Mouse (Mus musculus) adrenal gland (tissue): Measurements from ENCODE around the gene Prr15.

Experiments used
- intact Hi-C: fragments of 180-260 bp; cut with DNase I; formaldehyde crosslinking; loops from one replicate; pipeline ENCODE4 v1.15.1; 2025
- long read RNA-seq, 2 experiments: library from polyadenylated mRNA; unstranded; transcript quantifications; one replicate each; pipeline ENCODE4 v2.0.0; 2020; ENCODE audit warnings: borderline replicate concordance in 1 of 2; ENCODE audit not compliant: insufficient replicate concordance in 1 of 2

Gene Prr15
- long read RNA-seq, experiment 1, partial matches to known transcripts: 0 of 3 reads
- long read RNA-seq, experiment 1, other reads (novel, unspliced or antisense): 3 of 3 reads
- long read RNA-seq, experiment 2, partial matches to known transcripts: 0 of 2 reads
- long read RNA-seq, experiment 2, other reads (novel, unspliced or antisense): 0 of 2 reads

DNA sequence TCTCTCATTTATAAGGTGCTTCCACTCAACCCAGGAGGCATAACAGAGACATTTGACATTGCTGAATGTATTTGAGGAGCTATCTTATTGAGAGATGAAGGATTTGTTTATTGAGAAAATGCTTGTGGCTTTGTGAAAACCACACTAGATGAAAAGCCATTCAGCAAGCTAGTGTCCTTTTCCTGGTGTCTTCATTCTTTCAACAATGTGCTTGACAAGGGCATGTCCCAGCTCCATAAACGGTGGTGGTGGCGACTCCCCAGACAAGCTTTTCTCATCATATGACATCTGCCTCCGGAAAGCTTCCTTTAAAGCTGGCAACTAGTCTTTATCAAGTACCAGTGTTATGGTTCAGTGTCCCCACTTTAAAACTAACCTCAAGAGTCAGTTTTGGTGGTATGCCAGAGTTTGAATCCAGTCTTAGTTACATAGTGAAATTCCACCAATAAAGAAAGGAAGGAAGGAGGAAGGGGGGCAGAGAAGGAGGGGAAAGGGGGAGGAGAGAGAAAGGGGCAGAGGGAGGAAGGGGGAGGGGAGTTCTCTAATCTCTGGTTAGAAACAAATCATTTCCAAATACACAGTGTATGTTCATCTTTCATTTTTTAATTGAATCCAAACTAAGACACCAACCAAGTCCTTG, at the start of gene Prr15:
Gene Prr15 (plus strand): TSS at position 590 of the 640 bp plus-strand sequence.
- intact Hi-C loops: no loop called here

- intact Hi-C loops: no loop called here
Observed at GRCm38 (mm10) chr6:54277234-54277633, 48.4 kb upstream of the Prr15 start.

DNA sequence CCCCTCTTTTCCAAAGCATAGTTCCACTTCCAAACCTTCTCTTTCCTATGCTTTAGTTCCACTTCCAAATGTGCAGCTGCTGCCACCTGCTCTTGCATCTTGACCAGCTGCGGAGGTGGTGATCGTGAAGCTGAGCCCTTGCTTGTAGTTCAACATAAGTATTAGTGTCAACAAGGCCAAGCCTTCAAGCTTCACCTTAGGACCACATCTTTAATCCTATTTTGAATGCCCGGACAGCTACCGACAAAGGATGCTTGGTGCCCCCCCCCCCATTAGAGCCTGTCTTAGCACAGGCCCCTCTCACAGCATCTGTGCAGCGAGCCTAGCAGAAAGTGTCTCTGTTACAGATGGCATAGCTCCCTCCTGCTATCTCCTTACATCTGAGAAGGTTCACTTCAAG, 47.8 kb upstream of the Prr15 start:
- intact Hi-C loops: no loop called here

GRCm38 (mm10) chr6:54278613-54279012, 47.0 kb upstream of the Prr15 start:
- intact Hi-C loops: no loop called here

GRCm38 (mm10) chr6:54279391-54279790, 46.2 kb upstream of the Prr15 start:
- intact Hi-C loops: no loop called here

DNA sequence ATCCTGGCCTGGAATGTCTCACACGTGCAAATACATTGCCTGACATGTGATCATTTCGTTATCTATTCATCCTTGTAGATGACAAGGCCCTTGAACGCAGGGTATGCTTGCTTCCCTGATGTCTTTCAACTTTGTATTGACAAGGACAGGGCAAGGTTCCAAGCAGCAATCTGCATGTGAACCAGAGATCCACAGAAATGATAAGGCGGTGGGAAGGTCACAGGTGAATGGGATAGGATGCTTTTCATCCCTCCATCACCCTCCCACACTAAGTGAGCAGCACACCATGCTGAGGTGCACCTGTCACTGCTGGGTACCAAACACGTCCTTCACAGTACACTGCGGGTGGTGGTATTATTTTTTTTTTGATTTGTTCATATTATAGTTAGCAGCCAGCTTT, 45.4 kb upstream of the Prr15 start:
- intact Hi-C loops: no loop called here

DNA sequence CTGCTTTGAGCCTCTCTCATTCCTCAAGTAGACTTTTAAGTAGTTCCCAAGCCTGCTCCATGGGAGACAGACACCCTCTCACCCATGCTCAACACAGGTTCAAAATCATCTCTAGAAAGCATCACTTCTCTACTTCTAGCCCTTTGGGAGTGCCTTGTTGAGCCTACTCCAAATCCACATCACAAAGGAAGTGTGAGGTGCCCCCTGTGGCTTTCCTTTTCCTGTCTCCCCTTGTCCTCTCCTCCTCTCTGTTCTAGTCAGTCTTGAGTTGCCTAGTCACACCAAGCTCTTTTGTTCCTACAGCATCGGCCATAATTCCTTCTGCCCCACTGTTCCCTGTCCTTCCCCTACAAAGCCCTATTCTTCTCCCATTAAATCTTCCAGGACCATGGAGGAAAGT, 42.3 kb upstream of the Prr15 start:
- intact Hi-C loops: no loop called here

DNA sequence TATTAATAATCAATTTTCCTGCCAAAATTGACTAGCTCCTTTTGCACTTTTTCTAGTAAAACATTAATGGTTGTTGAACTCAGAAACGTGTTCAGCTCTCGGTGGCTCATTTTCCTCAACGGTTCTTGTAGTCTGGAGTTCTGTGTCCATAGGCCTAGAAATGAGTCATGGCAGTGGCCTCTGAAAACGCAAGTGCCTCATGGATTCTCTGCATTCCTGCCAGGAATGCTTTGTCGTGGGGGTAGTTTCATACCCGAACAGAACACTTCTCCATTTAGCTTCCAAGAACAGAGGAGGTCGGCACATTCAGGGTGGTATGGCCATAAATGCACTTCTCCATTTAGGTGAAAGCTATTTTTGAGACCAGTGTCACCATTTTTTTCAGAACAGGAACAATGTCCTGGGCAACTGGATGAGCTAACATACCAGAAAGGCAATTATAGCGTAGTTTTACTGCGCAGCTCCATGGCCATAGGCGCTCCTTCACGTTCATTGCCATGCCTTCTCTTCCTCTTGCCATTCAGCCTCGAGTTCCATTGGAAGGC, 41.4 kb upstream of the Prr15 start:
- intact Hi-C loops: no loop called here

DNA sequence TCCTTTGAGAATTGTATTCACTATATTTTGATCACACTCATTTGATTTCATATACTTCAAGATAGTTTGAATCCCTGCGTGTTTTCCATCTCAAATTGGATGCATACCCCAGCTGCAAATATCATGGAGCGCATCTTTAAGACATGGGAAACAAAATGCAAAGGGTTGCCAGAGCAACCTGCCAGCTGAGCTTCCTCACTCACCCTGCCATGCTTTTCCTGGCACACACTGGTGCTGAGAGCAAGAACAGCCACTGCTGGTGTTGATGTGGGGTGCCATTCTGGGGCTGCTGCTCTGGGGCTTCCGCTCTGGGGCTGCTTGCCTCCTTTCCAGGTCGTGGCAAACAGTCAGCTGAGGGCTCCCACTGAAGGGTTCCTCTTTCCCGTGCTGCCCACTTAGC, 38.8 kb upstream of the Prr15 start:
- intact Hi-C loops: no loop called here

DNA sequence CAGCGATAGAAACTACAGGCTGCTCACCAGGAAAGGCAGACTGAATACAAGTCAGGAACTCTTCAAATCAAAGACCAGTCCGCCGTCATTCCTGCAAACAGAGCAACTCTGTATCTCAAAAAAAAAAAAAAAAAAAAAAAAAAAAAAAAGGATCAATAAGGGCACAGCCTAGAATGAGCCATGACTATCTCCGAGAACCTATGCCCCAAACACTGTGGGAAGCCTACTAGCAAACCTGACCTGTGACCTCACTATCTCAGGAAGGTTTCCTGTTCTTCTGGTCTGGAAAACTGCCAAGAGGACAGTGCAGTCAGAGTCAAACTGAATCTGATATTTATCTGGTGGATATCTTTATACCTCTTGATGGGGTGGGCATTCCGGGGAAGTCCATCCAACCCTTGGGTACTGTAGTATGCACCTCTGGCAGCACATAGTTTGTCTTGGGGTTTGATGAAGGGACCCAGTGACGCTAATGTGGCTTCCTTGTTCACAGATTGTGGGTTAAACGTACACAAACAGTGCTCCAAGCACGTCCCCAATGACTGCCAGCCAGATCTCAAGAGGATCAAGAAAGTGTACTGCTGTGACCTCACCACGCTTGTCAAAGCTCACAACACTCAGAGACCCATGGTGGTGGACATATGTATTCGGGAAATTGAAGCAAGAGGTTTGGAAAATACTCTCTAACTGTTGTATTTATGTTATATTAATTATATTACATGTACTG, 35.7 kb upstream of the Prr15 start:
- intact Hi-C loops: no loop called here

- intact Hi-C loops: no loop called here
Observed at GRCm38 (mm10) chr6:54297231-54297630, 28.4 kb upstream of the Prr15 start.

- intact Hi-C loops: no loop called here
Observed at GRCm38 (mm10) chr6:54299417-54299816, 26.2 kb upstream of the Prr15 start.

DNA sequence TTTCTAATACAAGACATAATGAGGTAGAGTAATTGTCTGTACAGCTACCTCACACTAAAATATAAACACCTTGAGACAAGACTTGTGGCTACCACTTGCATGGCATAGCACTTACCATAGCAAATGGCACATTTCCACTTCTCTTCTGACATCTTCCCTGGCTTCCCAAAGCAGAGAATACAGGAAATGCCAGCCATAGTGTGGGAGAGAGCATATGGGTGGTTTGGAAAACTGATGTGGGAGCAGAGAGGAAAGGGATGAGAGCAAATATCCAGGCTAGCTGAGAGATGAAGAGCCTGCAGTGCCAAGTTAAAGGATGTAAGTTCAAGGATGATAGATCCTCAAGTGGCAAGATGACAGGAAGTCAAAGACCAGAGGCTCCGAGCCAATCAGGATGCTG, 19.9 kb upstream of the Prr15 start:
- intact Hi-C loops: no loop called here

DNA sequence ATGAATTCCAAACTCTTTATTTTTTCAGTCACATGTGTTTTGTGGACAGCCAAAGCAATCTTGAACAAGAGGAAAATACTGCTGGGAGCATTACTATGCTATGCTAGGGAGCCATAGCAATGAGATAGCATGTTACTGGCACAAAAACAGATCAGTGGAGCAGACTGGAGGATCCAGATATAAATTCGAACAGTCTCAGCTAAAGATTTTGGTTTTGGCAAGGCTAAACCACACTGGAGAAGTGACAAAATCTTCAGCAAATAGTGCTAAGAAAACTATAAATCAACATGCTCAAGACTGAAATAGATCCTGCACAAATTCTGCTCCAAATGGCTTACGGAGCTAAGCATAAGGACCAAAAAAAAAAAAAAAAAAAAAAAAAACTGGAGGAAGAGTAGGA, 12.6 kb upstream of the Prr15 start:
- intact Hi-C loops: no loop called here

DNA sequence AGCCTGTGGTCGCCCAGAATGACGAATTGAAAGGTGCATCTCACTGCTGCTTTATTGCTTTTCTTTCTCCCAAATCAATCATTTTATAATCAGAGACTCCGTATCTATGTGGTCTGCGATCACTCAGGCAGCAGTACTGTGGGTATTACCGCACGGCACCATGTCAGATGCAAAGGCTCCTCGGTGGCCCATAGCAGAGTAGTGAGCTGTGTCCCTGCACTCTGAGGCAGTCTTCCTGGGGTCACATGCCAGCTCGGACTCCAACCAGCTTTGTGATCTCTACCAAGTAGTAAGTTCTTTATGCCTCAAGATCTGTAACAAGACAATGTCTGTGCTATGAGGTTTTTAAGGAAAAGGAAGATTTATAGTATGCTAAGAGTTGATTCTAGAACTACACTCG, 7.0 kb upstream of the Prr15 start:
- intact Hi-C loops: no loop called here

DNA sequence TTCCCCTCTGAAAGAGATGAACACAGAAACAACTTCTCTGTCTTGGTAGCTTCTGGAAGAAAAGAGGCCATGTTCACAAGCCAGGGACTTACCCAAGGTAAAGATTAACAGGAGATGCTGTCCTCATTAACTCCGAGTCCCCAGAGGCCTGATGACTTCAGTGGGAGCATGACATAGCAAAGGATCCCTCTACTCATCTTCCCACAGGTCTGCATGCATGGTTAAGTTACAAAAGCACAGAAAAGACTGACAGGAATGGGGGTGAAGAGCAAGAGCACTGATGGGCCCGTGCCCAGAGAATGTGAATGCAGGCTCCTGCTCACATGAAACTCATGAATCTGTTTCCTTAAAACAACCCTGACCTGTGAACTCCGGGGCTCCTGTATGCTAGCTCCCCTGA, 6.4 kb upstream of the Prr15 start:
- intact Hi-C loops: no loop called here

- intact Hi-C loops: no loop called here
Observed at GRCm38 (mm10) chr6:54320236-54320635, 5.4 kb upstream of the Prr15 start.

DNA sequence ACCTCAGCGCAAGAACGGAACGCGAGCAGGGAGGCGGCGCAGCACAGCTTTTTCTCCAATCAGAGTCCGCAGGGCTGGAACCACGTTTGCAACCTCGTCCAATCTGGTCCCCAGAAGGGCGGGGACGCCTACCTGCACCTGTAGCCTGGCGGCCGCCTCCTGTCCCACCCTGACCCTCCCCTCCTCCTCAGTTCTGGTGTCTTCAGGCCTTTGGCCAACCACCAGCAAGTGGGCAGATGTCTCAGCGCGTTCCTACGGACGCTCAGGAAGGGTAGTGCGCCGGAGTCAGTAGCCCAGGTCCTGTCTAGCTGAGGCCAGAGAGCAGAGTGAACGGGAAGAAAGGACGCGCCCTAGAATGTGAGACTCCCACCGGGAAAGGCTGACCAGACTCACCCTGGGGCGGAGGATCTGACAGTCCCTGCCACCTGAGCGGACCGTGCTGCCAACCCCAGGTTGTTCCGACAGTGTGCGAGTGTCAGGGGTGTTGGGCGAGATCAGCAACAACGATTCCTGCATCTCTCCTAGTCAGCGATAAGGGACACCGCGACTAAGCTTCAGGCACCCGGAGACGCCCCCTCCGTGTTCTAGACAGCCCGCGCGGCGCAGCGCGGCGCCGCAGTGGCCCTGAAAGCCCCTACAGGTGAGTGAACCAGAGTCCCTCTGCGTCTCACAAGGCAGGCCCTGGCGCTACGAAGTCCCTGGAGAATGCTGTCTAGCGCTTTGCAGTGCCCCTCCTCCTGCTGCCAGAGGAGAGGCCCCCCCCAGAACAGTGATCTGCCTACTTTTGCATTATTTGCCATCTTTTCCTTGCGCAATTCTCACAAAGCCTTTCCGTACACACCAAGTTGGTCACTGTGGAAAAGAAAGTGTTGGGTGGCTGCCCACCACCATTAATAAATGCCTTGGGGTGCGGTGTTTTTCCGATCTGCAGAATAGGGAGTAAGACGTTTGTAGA, 1.3 kb downstream of the Prr15 start:
- intact Hi-C loops: no loop called here

DNA sequence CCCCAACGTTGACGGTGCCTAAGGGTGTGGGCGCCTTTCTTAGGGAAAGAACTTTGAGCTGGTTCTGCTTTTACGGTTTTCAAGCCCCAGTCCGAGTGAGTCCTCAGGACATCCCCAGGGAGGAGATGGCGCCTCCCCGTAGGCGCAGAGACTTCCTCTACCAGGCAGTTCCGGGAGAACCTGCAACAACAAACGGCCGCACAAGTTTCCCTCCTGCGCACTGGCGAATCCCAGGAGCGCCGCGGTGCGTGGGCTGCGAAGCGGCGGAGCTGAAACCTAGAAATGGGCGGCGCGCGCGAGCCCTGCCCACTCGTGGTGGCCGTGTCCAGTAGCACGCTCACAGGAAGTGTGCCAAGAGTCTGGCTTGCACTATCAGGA, 2.0 kb downstream of the Prr15 start:
- intact Hi-C loops: no loop called here

DNA sequence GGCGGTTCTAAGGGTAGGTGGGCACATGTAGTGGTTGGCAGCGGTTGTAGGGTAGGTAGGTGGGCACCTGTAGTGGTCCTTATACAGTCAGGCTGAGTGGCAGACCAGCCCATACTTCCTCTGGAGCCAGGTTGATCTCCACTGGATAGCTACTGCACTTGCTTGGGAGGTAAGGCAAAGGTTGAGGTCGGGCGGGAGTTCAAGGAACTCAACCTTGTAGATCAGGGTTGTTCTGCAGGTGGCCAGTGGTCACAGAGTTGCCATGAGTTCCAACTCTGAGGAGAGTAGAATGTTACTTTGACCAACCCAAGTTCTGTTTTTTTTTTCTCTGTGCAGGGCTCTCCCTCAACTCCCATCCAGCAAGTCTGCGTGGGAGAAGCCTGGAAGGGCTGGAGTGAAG, 3.1 kb downstream of the Prr15 start:
- intact Hi-C loops: no loop called here

DNA sequence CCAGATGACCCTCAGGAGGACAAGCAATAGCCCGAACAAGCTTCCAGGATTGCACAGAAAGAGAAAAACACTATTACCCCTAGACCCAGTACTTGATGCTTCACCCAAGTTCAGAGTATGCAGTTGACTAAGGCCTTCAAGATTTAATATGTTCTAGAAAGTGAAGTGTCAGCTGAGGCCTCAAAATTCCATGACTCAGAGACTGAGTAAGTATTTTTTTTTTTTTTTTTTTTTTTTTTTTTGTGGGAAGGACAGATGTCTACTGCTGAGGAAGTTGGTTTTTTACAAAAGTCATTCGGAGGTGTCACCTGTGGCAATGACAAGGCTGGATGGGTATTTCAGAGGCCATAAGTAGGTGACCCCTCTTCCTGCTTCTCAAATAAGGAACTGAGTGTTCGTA, 4.0 kb downstream of the Prr15 start:
- intact Hi-C loops: no loop called here

DNA sequence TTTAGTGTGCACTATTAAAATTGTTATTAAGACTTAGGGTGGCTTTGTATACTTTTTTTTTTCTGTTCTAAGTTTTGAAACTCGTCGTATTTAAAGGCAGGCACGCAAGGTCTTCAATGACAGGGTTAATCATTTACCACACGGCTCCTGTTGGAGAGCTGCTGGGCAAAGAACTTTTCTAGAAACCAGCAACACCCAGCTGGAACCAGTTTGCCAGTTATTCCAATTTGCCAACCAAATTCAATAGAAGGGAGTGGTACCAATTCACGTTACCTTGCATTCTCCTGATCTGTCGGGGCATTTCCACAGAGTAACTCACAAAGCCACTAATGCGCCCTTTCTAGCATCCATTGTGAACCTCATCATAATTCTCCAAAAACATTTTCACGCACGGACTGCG, 4.5 kb downstream of the Prr15 start:
- intact Hi-C loops: no loop called here
